Mouse (Mus musculus) C2C12 (cell line): ENCODE results near the gene Ctrc. TPM values are rescaled to one million over a fixed set of nuclear protein-coding genes. Genes with fewer than 3 reads are reported as not detected.

Source experiments
- H3K27me3 ChIP-seq: one replicate; pipeline ENCODE4 v1.6.1; 2011; ENCODE audit not compliant: control insufficient read depth, insufficient read depth, insufficient read length
- H3K36me3 ChIP-seq: one replicate; pipeline ENCODE4 v1.6.1; 2011; ENCODE audit not compliant: control insufficient read depth, insufficient read depth
- H3K4me3 ChIP-seq: one replicate; pipeline ENCODE4 v1.5.1; 2011; ENCODE audit warnings: mild to moderate bottlenecking, control low read depth; ENCODE audit not compliant: poor library complexity, insufficient read depth, severe bottlenecking
- H3K79me2 ChIP-seq: one replicate; pipeline ENCODE4 v1.6.1; 2011; ENCODE audit not compliant: control insufficient read depth, insufficient read depth
- H3K79me3 ChIP-seq: one replicate; pipeline ENCODE4 v1.6.1; 2011; ENCODE audit warnings: low read depth, control low read depth
- H3ac ChIP-seq: one replicate; pipeline ENCODE3; 2011; ENCODE audit warnings: low read depth; ENCODE audit not compliant: control insufficient read depth, insufficient read length
- CEBPB ChIP-seq: IDR thresholded peaks from one replicate; pipeline ENCODE4 v1.6.1; 2011; ENCODE audit warnings: low read depth, mild to moderate bottlenecking, control low read depth, moderate library complexity
- CTCF ChIP-seq: IDR thresholded peaks from one replicate; pipeline ENCODE4 v1.5.1; 2011; ENCODE audit not compliant: control insufficient read depth, insufficient read depth, insufficient read length
- FOSL1 ChIP-seq: IDR thresholded peaks from one replicate; pipeline ENCODE4 v1.8.0; 2011; ENCODE audit warnings: mild to moderate bottlenecking, low read length; ENCODE audit not compliant: poor library complexity, insufficient read depth, severe bottlenecking
- MAX ChIP-seq: IDR thresholded peaks from one replicate; pipeline ENCODE4 v1.6.1; 2011; ENCODE audit warnings: mild to moderate bottlenecking, control low read depth
- MYOD1 ChIP-seq: IDR thresholded peaks from one replicate; pipeline ENCODE4 v1.6.1; 2011; ENCODE audit warnings: low read depth; ENCODE audit not compliant: control insufficient read depth, insufficient read length
- MYOG ChIP-seq: IDR thresholded peaks from one replicate; pipeline ENCODE4 v1.6.1; 2011; ENCODE audit not compliant: control insufficient read depth, insufficient read length; ENCODE audit errors: extremely low read depth
- USF1 ChIP-seq: IDR thresholded peaks from one replicate; pipeline ENCODE4 v1.6.1; 2011; ENCODE audit warnings: low read depth, mild to moderate bottlenecking, control low read depth, moderate library complexity
- polyA plus RNA-seq: library from polyadenylated mRNA; unstranded; fragments of >200 nt; fragmentation: generic; extraction: Trizol; gene quantifications from one replicate; pipeline ENCODE4 v1.2.1, GENCODE M21; 2012; ENCODE audit warnings: missing spikeins

Ctrc gene
- polyA plus RNA-seq, 1 experiment = not detected

DNA sequence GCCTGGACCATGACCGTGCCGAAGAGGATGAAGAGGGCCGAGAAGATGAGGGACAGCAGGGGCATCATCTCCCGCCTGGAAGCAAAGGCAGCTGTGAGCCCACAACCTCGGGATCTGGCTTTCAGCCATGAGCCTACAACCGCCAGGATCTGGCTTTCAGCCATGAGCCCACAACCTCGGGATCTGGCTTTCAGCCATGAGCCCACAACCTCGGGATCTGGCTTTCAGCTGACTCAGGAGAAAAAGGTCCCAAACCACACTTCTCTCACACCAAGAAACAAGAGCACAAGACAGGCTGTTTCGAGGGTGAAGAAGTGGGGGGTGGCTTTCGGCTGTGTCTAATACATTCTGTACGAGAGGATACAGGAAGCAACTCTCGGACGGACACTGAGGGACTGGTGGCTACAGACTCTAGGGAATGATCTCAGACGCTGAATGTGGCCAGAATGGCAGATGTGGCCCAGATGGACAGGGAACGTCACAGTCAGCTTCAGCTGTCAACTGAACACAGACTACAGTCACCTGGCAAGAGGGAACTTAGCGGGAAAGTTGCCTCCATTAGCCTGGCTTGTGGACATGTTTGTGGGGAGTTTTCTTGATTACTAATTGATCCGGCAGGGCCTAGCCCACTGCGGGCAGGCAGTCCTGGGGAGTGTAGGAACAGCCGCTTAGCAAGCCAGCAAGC, 79.3 kb downstream of the Ctrc start:
- no peak overlapping the region for H3K4me3 ChIP-seq

DNA sequence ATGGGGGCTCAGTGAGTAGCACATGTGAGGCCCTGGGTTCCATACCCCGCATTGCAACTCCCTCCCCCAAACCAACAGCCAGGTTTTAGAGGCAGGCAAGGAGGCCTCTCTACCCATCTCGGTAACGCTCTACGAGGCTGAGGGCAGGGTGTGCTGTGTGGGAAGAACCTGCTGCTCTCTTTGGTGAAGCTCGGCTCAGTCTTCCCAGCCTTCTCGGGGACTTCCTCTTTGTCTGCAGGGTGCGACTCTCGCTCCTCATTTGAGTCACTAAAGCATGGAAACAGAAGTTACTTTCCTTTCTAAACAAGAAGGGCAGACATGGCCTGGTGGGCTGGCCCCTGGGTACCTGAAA, 79.9 kb downstream of the Ctrc start:
- Histone ChIP-seq H3K79me2 (no peaks in the 10 kb centered on the region), H3K36me3 (peaks cover 50% of the 10 kb centered on the region)
- TF ChIP-seq MYOG = no peak

More for the DNA sequence above, 79.3 kb downstream of the Ctrc start:
- Histone ChIP-seq H3K79me2 (no peaks in the 10 kb centered on the region), H3K36me3 (peaks cover 48% of the 10 kb centered on the region), H3K79me3 (no peaks in the 10 kb centered on the region), H3ac (no peak overlapping the region), H3K27me3 (no peaks in the 10 kb centered on the region)
- peak; percentile 3 for TF ChIP-seq MYOD1
- no peak for TF ChIP-seq MYOG
- no peak for TF ChIP-seq FOSL1

DNA sequence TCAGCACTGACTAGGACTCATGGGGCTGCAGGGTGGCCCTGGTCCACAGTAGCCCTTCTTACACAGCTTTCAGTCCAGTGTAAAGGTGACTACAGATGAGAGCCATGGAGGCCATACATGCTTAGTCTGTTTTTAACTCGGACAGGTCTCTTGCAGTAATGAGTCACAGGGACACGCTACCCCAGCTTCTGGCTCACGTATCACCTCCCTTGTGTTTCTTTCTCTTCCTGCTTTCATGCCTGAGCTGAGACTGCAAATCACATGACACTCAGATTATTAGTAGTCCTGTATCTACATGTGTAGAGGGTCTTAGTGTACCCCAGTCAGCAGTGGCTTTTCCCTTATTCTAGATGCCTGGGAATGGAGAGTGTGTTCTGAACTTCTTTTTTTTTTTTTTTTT, 81.2 kb downstream of the Ctrc start:
- no peaks in the 10 kb centered on the region for H3K79me2 ChIP-seq
- no peak for TF ChIP-seq MYOD1
- TF ChIP-seq FOSL1 = no peak
- no peak for TF ChIP-seq MYOG
- no peak for TF ChIP-seq MAX
- no peak for TF ChIP-seq CTCF
- TF ChIP-seq CEBPB = no peak
- no peak for TF ChIP-seq USF1
- no peak overlapping the region for H3K4me3 ChIP-seq
- H3ac ChIP-seq = no peak overlapping the region
- H3K27me3 ChIP-seq = no peaks in the 10 kb centered on the region
- H3K36me3 ChIP-seq = peaks cover 42% of the 10 kb centered on the region
- no peaks in the 10 kb centered on the region for H3K79me3 ChIP-seq

More for the DNA sequence above, 79.9 kb downstream of the Ctrc start:
- Histone ChIP-seq H3K27me3 (no peaks in the 10 kb centered on the region), H3ac (no peak overlapping the region), H3K79me3 (no peaks in the 10 kb centered on the region), H3K4me3 (no peak overlapping the region)

Other genes with a start within 250 kb of the Ctrc start
- 49.8 TPM for gene Fblim1, start 240.3 kb downstream of the Ctrc start, polyA plus RNA-seq
- not detected for gene Tmem82, start 227.7 kb downstream of the Ctrc start, polyA plus RNA-seq
- gene Slc25a34, start 222.5 kb downstream of the Ctrc start, polyA plus RNA-seq = 0.13 TPM
- 13.1 TPM for gene Plekhm2, start 181.5 kb downstream of the Ctrc start, polyA plus RNA-seq
- 5.4 TPM for gene Rsc1a1, start 160.8 kb downstream of the Ctrc start, polyA plus RNA-seq
- 12.8 TPM for gene Ddi2, start 122.9 kb downstream of the Ctrc start, polyA plus RNA-seq
- not detected for gene Agmat, start 99.7 kb downstream of the Ctrc start, polyA plus RNA-seq
- 5.2 TPM for gene Dnajc16, start 55.4 kb downstream of the Ctrc start, polyA plus RNA-seq
- gene Casp9, start 52.7 kb downstream of the Ctrc start, polyA plus RNA-seq = 17.0 TPM
- gene Cela2a, start 20.2 kb downstream of the Ctrc start, polyA plus RNA-seq = not detected
- gene Efhd2, start 28.6 kb upstream of the Ctrc start, polyA plus RNA-seq = 45.1 TPM
- 0.07 TPM for gene Fhad1, start 168.7 kb upstream of the Ctrc start, polyA plus RNA-seq
- not detected for gene Tmem51, start 237.9 kb upstream of the Ctrc start, polyA plus RNA-seq